Mouse (Mus musculus) c-Kit-positive CD71-positive TER-119-negative erythroid progenitor cells, embryonic 14.5 days (primary cell): ENCODE measurements around the gene Fam151a.
"Not testable (repeated sequence)": the region's sequence is repeated elsewhere in the genome, so short reads cannot be mapped to it uniquely, and the experiment has no call there.

Experiments
- DNase-seq: peaks from one replicate; pipeline ENCODE4 v3.0.0-alpha.2; 2013; ENCODE audit warnings: low read depth

Gene Fam151a

GRCm38 (mm10) chr4:106776998-106777397 lies 43.3 kb downstream of the Fam151a start:
- DNase-seq: no peak

GRCm38 (mm10) chr4:106778116-106778788 lies 44.6 kb downstream of the Fam151a start:
- no peak for DNase-seq

- no peak for DNase-seq
Observed at GRCm38 (mm10) chr4:106780045-106780444, 46.4 kb downstream of the Fam151a start.

- no peak for DNase-seq
Observed at GRCm38 (mm10) chr4:106783137-106783536, 49.4 kb downstream of the Fam151a start.

- DNase-seq: no peak
Observed at GRCm38 (mm10) chr4:106784806-106785205, 51.1 kb downstream of the Fam151a start.

- DNase-seq: no peak
Observed at GRCm38 (mm10) chr4:106785345-106785744, 51.7 kb downstream of the Fam151a start.

GRCm38 (mm10) chr4:106785753-106786540 lies 52.3 kb downstream of the Fam151a start:
- no peak for DNase-seq

- no peak for DNase-seq
Observed at GRCm38 (mm10) chr4:106787830-106788229, 54.1 kb downstream of the Fam151a start.

- no peak for DNase-seq
Observed at GRCm38 (mm10) chr4:106788627-106789026, 54.9 kb downstream of the Fam151a start.

GRCm38 (mm10) chr4:106789705-106790104 lies 56.0 kb downstream of the Fam151a start:
- no peak for DNase-seq

- DNase-seq: not testable (repeated sequence)
Observed at GRCm38 (mm10) chr4:106790218-106790617, 56.5 kb downstream of the Fam151a start.

- no peak for DNase-seq
Observed at GRCm38 (mm10) chr4:106790938-106791337, 57.2 kb downstream of the Fam151a start.

- DNase-seq: peak; percentile 32
Observed at GRCm38 (mm10) chr4:106792276-106792675, 58.6 kb downstream of the Fam151a start.

- DNase-seq: not testable (repeated sequence)
Observed at GRCm38 (mm10) chr4:106793826-106794225, 60.1 kb downstream of the Fam151a start.

GRCm38 (mm10) chr4:106794247-106794646 lies 60.6 kb downstream of the Fam151a start:
- DNase-seq: peak; percentile 23

- DNase-seq: no peak
Observed at GRCm38 (mm10) chr4:106795289-106795688, 61.6 kb downstream of the Fam151a start.
